Mouse (Mus musculus): ENCODE measurements around the gene Iqgap2.

- no peak for TF ChIP-seq E2F4 (IDR thresholded peaks at IDR 0.05; ENCODE audit: borderline replicate concordance, low read depth, low read length)
- no peak for TF ChIP-seq TBP (IDR thresholded peaks at IDR 0.05; ENCODE audit: low read depth, low read length)
- TF ChIP-seq EP300 (IDR thresholded peaks at IDR 0.05; ENCODE audit: low read depth in 1 of 2, low read length in 2 of 2), result no peak
- no peak for TF ChIP-seq ELF1 (IDR thresholded peaks at IDR 0.05; ENCODE audit: low read depth, low read length)
- no peak for TF ChIP-seq ZNF384 (IDR thresholded peaks at IDR 0.05; ENCODE audit: low read depth, low read length)
- no peak for TF ChIP-seq GATA1 (IDR thresholded peaks at IDR 0.05; ENCODE audit: low read depth, low read length)
- TF ChIP-seq NELFE (IDR thresholded peaks at IDR 0.05; ENCODE audit: low read depth, low read length), result no peak
Observed at GRCm38 (mm10) chr13:95714271-95714975, 177.3 kb downstream of the Iqgap2 start.
